Mouse (Mus musculus): ENCODE measurements at regions not wholly inside any gene's neighbourhood (a gene's known extent, or its start where the extent isn't known, plus 50 kb on each side); places are given as distances from the start of the nearest gene placed in this dataset.

DNA sequence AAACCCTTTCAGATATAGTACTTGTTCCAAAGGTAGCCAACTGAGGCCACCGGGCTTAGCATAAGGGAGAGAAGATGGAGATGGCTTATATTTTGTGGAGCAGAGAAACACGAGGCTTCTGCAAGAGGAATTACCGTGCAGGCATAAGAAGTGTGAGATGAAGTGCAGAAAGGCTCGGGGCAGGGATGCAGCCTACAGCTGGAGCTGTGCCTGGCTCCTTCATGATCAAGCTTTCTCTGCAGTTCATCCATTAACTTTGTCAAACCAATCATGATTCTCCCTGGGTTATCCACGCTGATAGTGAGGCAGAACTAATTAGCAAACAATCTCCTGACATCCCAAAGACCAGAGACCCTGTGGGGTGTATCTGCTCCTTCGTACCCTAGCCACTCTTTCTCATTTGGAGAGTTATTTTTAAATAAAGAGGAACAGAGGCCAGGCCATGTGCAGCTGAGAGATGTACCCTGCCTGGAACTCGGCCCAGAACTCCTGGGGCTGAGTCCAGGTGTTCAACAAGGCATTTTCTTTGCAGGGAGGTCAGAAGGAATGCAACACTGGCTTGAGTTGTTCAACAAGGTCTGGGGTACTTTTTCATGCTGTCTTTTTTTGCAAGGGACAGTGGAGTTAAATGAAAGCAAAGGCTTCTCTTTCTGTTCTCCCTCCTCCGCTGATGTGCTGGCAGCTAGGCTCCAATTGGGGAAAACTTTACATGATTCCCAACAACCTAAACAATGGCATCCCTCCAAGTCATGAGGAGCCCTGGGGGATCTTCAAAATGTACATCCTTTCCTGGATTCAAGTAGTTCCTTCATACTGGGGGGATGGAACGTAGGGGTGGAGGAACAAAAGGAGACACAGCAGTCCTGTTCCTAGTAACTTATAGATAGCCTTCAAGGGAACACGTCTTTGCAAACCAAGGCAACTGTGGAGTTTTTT lies 610.4 kb upstream of the Fam92a start:
- Histone ChIP-seq H3K27me3 (ENCODE audit: control insufficient read depth, insufficient read depth, insufficient read length) (no peaks in the 10 kb centered on the region), H3K36me3 (ENCODE audit: control insufficient read depth, insufficient read depth) (no peaks in the 10 kb centered on the region), H3K79me2 (ENCODE audit: control insufficient read depth, insufficient read depth) (no peaks in the 10 kb centered on the region), H3ac (ENCODE audit: control insufficient read depth, insufficient read length, low read depth) (no peak overlapping the region), H3K4me3 (ENCODE audit: insufficient read depth, poor library complexity, severe bottlenecking) (no peak overlapping the region), H3K79me3 (ENCODE audit: low read depth) (no peaks in the 10 kb centered on the region)
- TF ChIP-seq MYOD1 (IDR thresholded peaks at IDR 0.05; ENCODE audit: control insufficient read depth, insufficient read length, low read depth) (no peak), FOSL1 (IDR thresholded peaks at IDR 0.05; ENCODE audit: insufficient read depth, low read length, poor library complexity, severe bottlenecking) (no peak), MYOG (IDR thresholded peaks at IDR 0.05; ENCODE audit: control insufficient read depth, extremely low read depth, insufficient read length) (no peak), USF1 (IDR thresholded peaks at IDR 0.05; ENCODE audit: low read depth) (no peak), CEBPB (IDR thresholded peaks at IDR 0.05; ENCODE audit: low read depth) (no peak), CTCF (IDR thresholded peaks at IDR 0.05; ENCODE audit: control insufficient read depth, insufficient read depth, insufficient read length) (no peak)

DNA sequence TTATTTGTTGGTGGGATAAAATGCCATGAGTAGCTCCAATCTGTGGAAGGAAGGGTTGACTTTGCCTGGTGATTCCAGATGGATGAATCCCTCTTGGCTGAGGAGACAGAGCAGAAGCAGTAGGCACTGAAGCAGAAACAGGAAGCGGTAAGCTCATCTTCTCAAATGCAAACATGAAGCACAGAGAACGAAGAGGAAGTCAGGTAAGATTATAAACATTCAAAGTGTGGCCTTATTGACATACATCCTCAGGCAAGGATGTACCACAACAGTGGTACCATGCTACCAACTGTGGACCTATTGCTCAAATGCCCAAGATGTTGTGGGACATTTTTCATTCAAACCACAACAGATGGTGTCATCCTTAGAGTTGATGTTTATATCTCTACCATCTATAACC lies 608.4 kb upstream of the Fam92a start:
- H3K4me3 ChIP-seq (ENCODE audit: insufficient read depth, poor library complexity, severe bottlenecking): no peak overlapping the region
- H3K27me3 ChIP-seq (ENCODE audit: control insufficient read depth, insufficient read depth, insufficient read length): no peaks in the 10 kb centered on the region
- no peaks in the 10 kb centered on the region for H3K79me2 ChIP-seq (ENCODE audit: control insufficient read depth, insufficient read depth)
- no peaks in the 10 kb centered on the region for H3K36me3 ChIP-seq (ENCODE audit: control insufficient read depth, insufficient read depth)
- TF ChIP-seq CEBPB (IDR thresholded peaks at IDR 0.05; ENCODE audit: low read depth) (no peak), MAX (IDR thresholded peaks at IDR 0.05) (no peak), USF1 (IDR thresholded peaks at IDR 0.05; ENCODE audit: low read depth) (no peak), CTCF (IDR thresholded peaks at IDR 0.05; ENCODE audit: control insufficient read depth, insufficient read depth, insufficient read length) (no peak), MYOG (IDR thresholded peaks at IDR 0.05; ENCODE audit: control insufficient read depth, extremely low read depth, insufficient read length) (no peak), FOSL1 (IDR thresholded peaks at IDR 0.05; ENCODE audit: insufficient read depth, low read length, poor library complexity, severe bottlenecking) (no peak), MYOD1 (IDR thresholded peaks at IDR 0.05; ENCODE audit: control insufficient read depth, insufficient read length, low read depth) (no peak)
- no peaks in the 10 kb centered on the region for H3K79me3 ChIP-seq (ENCODE audit: low read depth)
- H3ac ChIP-seq (ENCODE audit: control insufficient read depth, insufficient read length, low read depth): no peak overlapping the region

DNA sequence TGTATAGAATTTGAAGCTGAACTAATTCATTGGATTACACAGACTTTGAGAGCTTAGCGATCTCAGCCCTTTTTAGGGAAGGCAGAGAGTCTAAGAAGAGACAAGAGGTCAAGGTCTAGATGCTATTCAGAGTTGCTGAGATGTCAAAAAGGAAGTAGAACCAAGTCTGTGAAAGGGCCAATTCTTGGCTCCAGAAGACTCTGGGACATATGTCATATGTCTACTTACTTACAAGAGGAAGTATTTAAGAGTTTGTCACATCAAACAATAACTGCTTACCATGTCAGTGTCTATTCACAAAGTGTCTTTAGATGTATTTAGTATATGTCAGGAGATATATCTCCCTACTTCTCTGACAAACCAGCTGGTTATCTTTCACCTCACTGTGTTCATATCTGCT lies 607.4 kb upstream of the Fam92a start:
- TF ChIP-seq USF1 (IDR thresholded peaks at IDR 0.05; ENCODE audit: low read depth) (no peak), CEBPB (IDR thresholded peaks at IDR 0.05; ENCODE audit: low read depth) (no peak), CTCF (IDR thresholded peaks at IDR 0.05; ENCODE audit: control insufficient read depth, insufficient read depth, insufficient read length) (no peak), MYOD1 (IDR thresholded peaks at IDR 0.05; ENCODE audit: control insufficient read depth, insufficient read length, low read depth) (no peak), FOSL1 (IDR thresholded peaks at IDR 0.05; ENCODE audit: insufficient read depth, low read length, poor library complexity, severe bottlenecking) (no peak), MYOG (IDR thresholded peaks at IDR 0.05; ENCODE audit: control insufficient read depth, extremely low read depth, insufficient read length) (no peak), MAX (IDR thresholded peaks at IDR 0.05) (no peak)
- Histone ChIP-seq H3K27me3 (ENCODE audit: control insufficient read depth, insufficient read depth, insufficient read length) (no peaks in the 10 kb centered on the region), H3K79me3 (ENCODE audit: low read depth) (no peaks in the 10 kb centered on the region), H3K36me3 (ENCODE audit: control insufficient read depth, insufficient read depth) (no peaks in the 10 kb centered on the region), H3K4me3 (ENCODE audit: insufficient read depth, poor library complexity, severe bottlenecking) (no peak overlapping the region), H3K79me2 (ENCODE audit: control insufficient read depth, insufficient read depth) (no peaks in the 10 kb centered on the region), H3ac (ENCODE audit: control insufficient read depth, insufficient read length, low read depth) (no peak overlapping the region)

DNA sequence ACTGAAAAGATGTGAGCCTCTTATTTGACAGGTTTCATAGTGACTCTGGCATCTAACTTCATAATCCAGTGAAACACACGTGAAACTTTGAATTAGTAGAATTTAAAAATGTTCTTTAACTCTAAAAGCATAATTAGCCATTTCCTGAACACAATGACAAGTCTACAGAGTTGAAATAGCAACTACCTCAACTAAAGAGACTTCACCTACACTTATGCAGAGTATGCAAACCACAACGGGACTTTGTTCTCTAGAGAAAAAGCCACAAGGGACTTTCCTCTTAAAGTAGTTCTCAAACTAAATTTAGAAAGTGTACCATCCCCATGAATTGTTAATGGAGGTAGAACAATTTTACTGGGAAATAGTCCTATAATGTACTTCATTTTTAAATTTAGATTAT lies 606.3 kb upstream of the Fam92a start:
- TF ChIP-seq MYOD1 (IDR thresholded peaks at IDR 0.05; ENCODE audit: control insufficient read depth, insufficient read length, low read depth) (no peak), FOSL1 (IDR thresholded peaks at IDR 0.05; ENCODE audit: insufficient read depth, low read length, poor library complexity, severe bottlenecking) (no peak)

DNA sequence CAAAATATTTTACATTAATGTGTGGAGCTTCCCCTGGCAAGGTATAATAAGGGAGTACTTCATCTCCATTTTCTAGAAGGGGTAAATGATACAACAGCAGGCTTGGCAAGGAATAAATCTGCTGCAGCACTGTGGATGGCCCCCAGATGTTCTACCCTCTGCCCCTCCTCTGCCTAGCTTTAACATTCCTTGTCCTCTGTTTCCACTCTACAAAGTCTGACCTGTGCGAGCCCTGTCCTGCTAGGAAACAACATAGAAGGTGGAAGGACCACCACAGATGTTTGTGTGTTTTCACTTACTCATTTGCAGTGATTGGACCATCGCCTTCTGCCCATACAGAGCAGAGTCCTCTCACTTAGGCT lies 604.4 kb upstream of the Fam92a start:
- Histone ChIP-seq H3ac (ENCODE audit: control insufficient read depth, insufficient read length, low read depth) (no peak overlapping the region), H3K36me3 (ENCODE audit: control insufficient read depth, insufficient read depth) (no peaks in the 10 kb centered on the region), H3K79me3 (ENCODE audit: low read depth) (no peaks in the 10 kb centered on the region), H3K79me2 (ENCODE audit: control insufficient read depth, insufficient read depth) (no peaks in the 10 kb centered on the region), H3K4me3 (ENCODE audit: insufficient read depth, poor library complexity, severe bottlenecking) (no peak overlapping the region), H3K27me3 (ENCODE audit: control insufficient read depth, insufficient read depth, insufficient read length) (no peaks in the 10 kb centered on the region)
- no peak for TF ChIP-seq CEBPB (IDR thresholded peaks at IDR 0.05; ENCODE audit: low read depth)
- no peak for TF ChIP-seq MYOD1 (IDR thresholded peaks at IDR 0.05; ENCODE audit: control insufficient read depth, insufficient read length, low read depth)
- TF ChIP-seq MYOG (IDR thresholded peaks at IDR 0.05; ENCODE audit: control insufficient read depth, extremely low read depth, insufficient read length): no peak
- no peak for TF ChIP-seq MAX (IDR thresholded peaks at IDR 0.05)
- no peak for TF ChIP-seq FOSL1 (IDR thresholded peaks at IDR 0.05; ENCODE audit: insufficient read depth, low read length, poor library complexity, severe bottlenecking)
- no peak for TF ChIP-seq USF1 (IDR thresholded peaks at IDR 0.05; ENCODE audit: low read depth)
- no peak for TF ChIP-seq CTCF (IDR thresholded peaks at IDR 0.05; ENCODE audit: control insufficient read depth, insufficient read depth, insufficient read length)

More for the DNA sequence above, 606.3 kb upstream of the Fam92a start:
- Histone ChIP-seq H3K27me3 (ENCODE audit: control insufficient read depth, insufficient read depth, insufficient read length) (no peaks in the 10 kb centered on the region), H3K4me3 (ENCODE audit: insufficient read depth, poor library complexity, severe bottlenecking) (no peak overlapping the region), H3ac (ENCODE audit: control insufficient read depth, insufficient read length, low read depth) (no peak overlapping the region), H3K79me3 (ENCODE audit: low read depth) (no peaks in the 10 kb centered on the region), H3K79me2 (ENCODE audit: control insufficient read depth, insufficient read depth) (no peaks in the 10 kb centered on the region), H3K36me3 (ENCODE audit: control insufficient read depth, insufficient read depth) (no peaks in the 10 kb centered on the region)
